Mouse (Mus musculus) thymus, postnatal 0 days (tissue): ENCODE measurements at regions not wholly inside any gene's neighbourhood (a gene's known extent, or its start where the extent isn't known, plus 50 kb on each side); places are given as distances from the start of the nearest gene placed in this dataset.
A peak's percentile ranks its signal among the peaks of the same experiment; 100 is the strongest.

ENCODE experiments used
- DNase-seq: peaks from one replicate; pipeline ENCODE4 v3.0.0-alpha.2; 2015; ENCODE audit warnings: low spot score

DNA sequence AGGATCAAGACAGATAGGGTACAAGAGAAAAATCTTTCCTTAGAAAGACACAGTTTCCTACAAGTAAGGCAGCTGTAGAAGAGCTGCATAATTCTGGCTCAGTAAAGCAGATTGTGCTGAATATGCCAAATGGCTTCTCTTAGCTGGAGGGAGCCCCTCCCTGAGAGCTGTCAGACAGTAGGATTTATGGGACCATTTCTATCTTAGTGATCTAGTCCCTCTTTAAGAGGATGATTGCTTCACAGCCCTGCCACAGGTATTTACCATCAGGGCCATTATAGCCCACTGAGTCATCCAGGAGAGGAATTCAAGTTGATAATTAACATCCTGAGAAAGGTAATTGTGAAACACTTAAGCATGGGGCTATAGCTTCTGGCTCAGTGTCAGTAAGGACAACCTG, 101.5 kb upstream of the Cypt1 start:
- no peak for DNase-seq

DNA sequence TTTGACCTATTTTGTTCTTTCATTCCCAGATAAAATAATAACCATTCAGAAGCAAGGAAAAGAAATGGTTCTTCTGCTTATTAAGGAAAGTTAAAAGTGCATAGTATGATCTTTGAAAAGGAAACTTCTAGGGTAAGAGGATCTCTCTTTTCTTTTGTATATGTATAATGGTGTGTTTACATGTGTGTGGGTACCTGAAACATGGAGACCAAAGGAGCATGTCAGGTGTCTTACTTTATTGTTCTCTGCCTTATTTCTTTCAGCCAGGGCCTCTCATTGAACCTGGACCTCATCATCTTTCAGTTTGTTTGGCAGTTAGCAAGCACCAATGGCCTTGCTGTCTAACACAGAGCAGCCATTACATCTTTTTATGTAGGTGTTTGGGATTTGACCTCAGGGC, 101.0 kb upstream of the Cypt1 start:
- no peak for DNase-seq

DNA sequence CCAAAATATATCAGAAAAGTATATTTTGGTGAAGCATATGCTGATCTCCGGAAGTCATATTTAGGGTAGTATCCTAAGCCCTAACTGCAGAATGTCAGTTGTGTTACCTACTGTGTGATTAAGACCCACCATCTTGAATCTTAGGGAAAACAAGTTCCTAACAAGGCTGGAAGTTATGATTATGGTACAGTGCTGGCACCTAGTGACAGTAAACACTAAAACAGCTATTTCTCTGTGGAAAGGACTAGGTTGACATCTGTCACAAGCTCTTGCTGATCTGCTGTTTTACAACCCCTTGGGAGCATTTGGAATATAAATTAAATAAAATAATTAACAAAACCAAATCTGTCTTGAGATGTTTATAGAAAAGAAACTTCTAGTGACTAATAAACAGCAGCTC, 84.6 kb upstream of the Cypt1 start:
- no peak for DNase-seq

DNA sequence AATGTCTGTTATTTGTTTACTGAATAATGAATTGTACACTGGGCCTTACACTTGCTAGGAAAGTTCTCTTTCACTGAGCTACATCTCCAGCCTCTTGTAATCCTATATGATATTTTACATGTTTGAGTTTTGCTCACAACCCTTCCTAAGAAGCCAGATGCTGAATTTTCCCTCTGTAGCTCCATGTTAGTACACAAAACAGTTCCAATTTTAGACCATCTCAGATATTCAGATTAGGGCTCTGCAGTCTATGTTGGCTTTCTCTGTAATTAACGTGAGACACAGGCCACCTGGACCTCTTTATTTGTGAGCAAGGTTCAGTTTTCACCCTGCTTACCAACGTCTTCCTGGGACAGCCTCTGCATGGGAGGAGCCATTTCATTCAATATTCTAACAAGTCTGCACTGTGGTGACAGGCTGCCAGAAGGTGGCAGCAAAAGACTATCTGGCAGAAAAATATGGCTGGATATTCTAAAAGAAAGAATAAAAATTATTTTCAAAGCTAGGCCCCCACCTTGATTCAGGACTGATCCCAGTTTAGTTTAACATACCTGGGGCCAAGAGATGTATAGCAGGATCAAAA, 72.1 kb upstream of the Cypt1 start:
- DNase-seq = peak; percentile 10
